Mouse (Mus musculus) brain, embryonic 14.5 days (tissue): Measurements from ENCODE around the gene Fcho1.

Experiments
- CTCF ChIP-seq: fragments of 200-500 bp; IDR thresholded peaks from 2 replicates; pipeline ENCODE4 v1.5.1; 2012; ENCODE audit warnings: inconsistent platforms, mild to moderate bottlenecking, moderate library complexity, borderline replicate concordance; ENCODE audit not compliant: insufficient read depth, insufficient read length; ENCODE audit errors: extremely low read depth
- POLR2A ChIP-seq: fragments of 200-500 bp; IDR thresholded peaks from 2 replicates; pipeline ENCODE4 v1.6.1; 2012; ENCODE audit warnings: mild to moderate bottlenecking, inconsistent platforms, borderline replicate concordance; ENCODE audit not compliant: poor library complexity, insufficient read depth, insufficient read length, severe bottlenecking; ENCODE audit errors: extremely low read depth

GRCm38 (mm10) chr8:71675456-71676019 lies 50.0 kb downstream of the Fcho1 start:
- no peak for TF ChIP-seq CTCF
- no peak for TF ChIP-seq POLR2A
